ENCODE assay signal across 8 mouse cellular contexts in genomic region chr19:12797071-12797470, GRCm38 (mm10). TPM values are rescaled to one million over a fixed set of nuclear protein-coding genes. Genes with fewer than 3 reads are reported as not detected.
A peak's percentile ranks its signal among the peaks of the same experiment; 100 is the strongest.
DNase-seq lines count a peak whose midpoint lies in the region; ATAC-seq and TF ChIP-seq lines count a peak whose summit lies in the region.

No protein-coding gene starts in this region.

- H3K4me2 ChIP-seq in embryonic facial prominence, embryonic 14.5 days (ENCODE audit: low read depth, low read length): peak overlapping the region; percentile 67
- H3K4me2 ChIP-seq in intestine, embryonic 14.5 days (ENCODE audit: low read length): peak overlapping the region; percentile 82
- H3K4me2 ChIP-seq in lung, embryonic 14.5 days: peak overlapping the region; percentile 69

- DNase-seq in gastrocnemius, adult 18-20 months (ENCODE audit: low spot score): peak; percentile 42
- no peak for DNase-seq in gastrocnemius, postnatal 4 days (ENCODE audit: low spot score in 2 of 2)
- DNase-seq in G1E (ENCODE audit: low spot score): no peak
- peak; percentile 80 for DNase-seq in embryonic facial prominence, embryonic 14.5 days (ENCODE audit: low spot score)
- no peak for DNase-seq in intestine, embryonic 14.5 days (ENCODE audit: low spot score)
- peak; percentile 80 for DNase-seq in lung, embryonic 14.5 days
- peak; percentile 54 for DNase-seq in splenic B cell, adult 2 months (ENCODE audit: low read depth, low spot score)
- DNase-seq in spleen, postnatal 4 days (ENCODE audit: low spot score in 2 of 2): no peak

- no peaks in the 10 kb centered on the region for H3K9me3 ChIP-seq in G1E (replicated peaks)
- no peaks in the 10 kb centered on the region for H3K9me3 ChIP-seq in embryonic facial prominence, embryonic 14.5 days (ENCODE audit: control insufficient read depth, low read length)
- H3K9me3 ChIP-seq in intestine, embryonic 14.5 days (ENCODE audit: control insufficient read depth, low read length): no peaks in the 10 kb centered on the region
- no peaks in the 10 kb centered on the region for H3K9me3 ChIP-seq in lung, embryonic 14.5 days (ENCODE audit: low read depth, low read length)

- peak overlapping the region; percentile 68 for H3K9ac ChIP-seq in embryonic facial prominence, embryonic 14.5 days (ENCODE audit: low read depth, low read length)
- peak overlapping the region; percentile 73 for H3K9ac ChIP-seq in intestine, embryonic 14.5 days (ENCODE audit: low read length)
- H3K9ac ChIP-seq in lung, embryonic 14.5 days: peak overlapping the region; percentile 94

- H3K4me1 ChIP-seq in G1E (ENCODE audit: insufficient read depth, low read depth, low read length): peaks cover 12% of the 10 kb centered on the region
- H3K4me1 ChIP-seq in embryonic facial prominence, embryonic 14.5 days (ENCODE audit: control insufficient read depth, insufficient read depth, low read length): peaks cover 8% of the 10 kb centered on the region; the same call in 1 of the 2 replicates
- peaks cover 8% of the 10 kb centered on the region; the same call in 1 of the 2 replicates for H3K4me1 ChIP-seq in intestine, embryonic 14.5 days (replicated peaks; ENCODE audit: control insufficient read depth, insufficient read depth, low read length)
- no peaks in the 10 kb centered on the region for H3K4me1 ChIP-seq in lung, embryonic 14.5 days (ENCODE audit: insufficient read depth)

- no peaks in the 10 kb centered on the region for H3K27me3 ChIP-seq in G1E (ENCODE audit: insufficient read depth, low read length)
- no peaks in the 10 kb centered on the region for H3K27me3 ChIP-seq in embryonic facial prominence, embryonic 14.5 days (replicated peaks; ENCODE audit: control insufficient read depth, insufficient read depth, low read length)
- H3K27me3 ChIP-seq in intestine, embryonic 14.5 days (replicated peaks; ENCODE audit: control insufficient read depth, insufficient read depth, low read length): no peaks in the 10 kb centered on the region
- H3K27me3 ChIP-seq in lung, embryonic 14.5 days (ENCODE audit: insufficient read depth, low read length): no peaks in the 10 kb centered on the region
- no peaks in the 10 kb centered on the region for H3K27me3 ChIP-seq in splenic B cell, adult 2 months (ENCODE audit: control insufficient read depth, insufficient read depth, low read length, poor library complexity, severe bottlenecking)

- 1% methylated on average over 7 of the region's 7 CpGs for WGBS in embryonic facial prominence, embryonic 14.5 days
- under 1% methylated on average over 7 of the region's 7 CpGs for WGBS in intestine, embryonic 14.5 days
- WGBS in lung, embryonic 14.5 days: under 1% methylated on average over 7 of the region's 7 CpGs

- no peak for ATAC-seq in G1E (ENCODE audit: extremely low read depth, insufficient number of reproducible peaks, low FRiP score, poor library complexity, severe bottlenecking)
- no peak for ATAC-seq in embryonic facial prominence, embryonic 14.5 days (ENCODE audit: low read depth)
- no peak for ATAC-seq in intestine, embryonic 14.5 days (replicated peaks; ENCODE audit: low FRiP score, low TSS enrichment, low read depth)
- no peak for ATAC-seq in lung, embryonic 14.5 days (ENCODE audit: insufficient read depth)

- TF ChIP-seq CTCF in G1E (IDR thresholded peaks at IDR 0.05; ENCODE audit: low read depth, low read length): no peak
- peak; percentile 45 for TF ChIP-seq CTCF in lung, embryonic 14.5 days (IDR thresholded peaks at IDR 0.05; ENCODE audit: low read depth)

- H3K36me3 ChIP-seq in G1E (replicated peaks): no peaks in the 10 kb centered on the region
- no peaks in the 10 kb centered on the region for H3K36me3 ChIP-seq in embryonic facial prominence, embryonic 14.5 days (ENCODE audit: control insufficient read depth, insufficient read depth, low read length)
- H3K36me3 ChIP-seq in intestine, embryonic 14.5 days (ENCODE audit: control insufficient read depth, insufficient read depth, low read length): no peaks in the 10 kb centered on the region
- H3K36me3 ChIP-seq in lung, embryonic 14.5 days (ENCODE audit: insufficient read depth): no peaks in the 10 kb centered on the region
- H3K36me3 ChIP-seq in splenic B cell, adult 2 months (ENCODE audit: control insufficient read depth, insufficient read depth, low read length, poor library complexity, severe bottlenecking): no peaks in the 10 kb centered on the region

- peak overlapping the region; percentile 93 for H3K4me3 ChIP-seq in G1E (ENCODE audit: low read depth, low read length)
- H3K4me3 ChIP-seq in embryonic facial prominence, embryonic 14.5 days (ENCODE audit: low read depth, low read length): peak overlapping the region; percentile 94
- peak overlapping the region; percentile 89 for H3K4me3 ChIP-seq in intestine, embryonic 14.5 days (ENCODE audit: low read depth, low read length)
- peak overlapping the region; percentile 95 for H3K4me3 ChIP-seq in lung, embryonic 14.5 days (ENCODE audit: low read depth, low read length)

- peak overlapping the region; percentile 100 for H3K27ac ChIP-seq in embryonic facial prominence, embryonic 14.5 days (replicated peaks; ENCODE audit: low read depth, low read length)
- peak overlapping the region; percentile 100 for H3K27ac ChIP-seq in intestine, embryonic 14.5 days (ENCODE audit: low read depth)
- peak overlapping the region; percentile 100 for H3K27ac ChIP-seq in lung, embryonic 14.5 days (ENCODE audit: low read depth)

RNA-seq across cellular contexts. Expression of gene Lpxn, which starts 1.1 kb away (rescaled TPM):
- under 1 TPM; 0.25 to 0.38 TPM for total RNA-seq in gastrocnemius, adult 18-20 months (2021)
- 1 to 10 TPM; 1.5 to 1.9 TPM for total RNA-seq in gastrocnemius, postnatal 4 days (2021)
- 0.68 and 2.1 TPM in 2 replicates for total RNA-seq in G1E (2014; fragmentation: Nextera tagmentation)
- total RNA-seq in G1E (2017): 2.5 and 3.5 TPM in 2 replicates
- polyA plus RNA-seq in G1E (2012): 0.03 TPM in 1 of 2 replicates, not detected in the other
- 4.2 and 4.6 TPM in 2 replicates for polyA plus RNA-seq in embryonic facial prominence, embryonic 14.5 days (2014; fragmentation: Nextera tagmentation; extraction: Ambion mirVana)
- polyA plus RNA-seq in intestine, embryonic 14.5 days (2014; fragmentation: Nextera tagmentation; extraction: Ambion mirVana): 2.3 TPM in 2 replicates
- 1.2 and 1.4 TPM in 2 replicates for polyA plus RNA-seq in lung, embryonic 14.5 days (2014; fragmentation: Nextera tagmentation; extraction: Ambion mirVana)

RNA-seq across cellular contexts. Expression of gene Zfp91, which starts 1.1 kb away (rescaled TPM):
- 100 to 1,000 TPM; 131 to 144 TPM for total RNA-seq in gastrocnemius, adult 18-20 months (2021)
- 10 to 100 TPM; 62.2 to 71.0 TPM for total RNA-seq in gastrocnemius, postnatal 4 days (2021)
- total RNA-seq in G1E (2014; fragmentation: Nextera tagmentation): 90.3 and 97.4 TPM in 2 replicates
- total RNA-seq in G1E (2017): 112 and 117 TPM in 2 replicates
- polyA plus RNA-seq in G1E (2012): 26.5 and 36.0 TPM in 2 replicates
- polyA plus RNA-seq in embryonic facial prominence, embryonic 14.5 days (2014; fragmentation: Nextera tagmentation; extraction: Ambion mirVana): 8.9 and 10.1 TPM in 2 replicates
- 9.1 and 10.4 TPM in 2 replicates for polyA plus RNA-seq in intestine, embryonic 14.5 days (2014; fragmentation: Nextera tagmentation; extraction: Ambion mirVana)
- 10.8 and 11.5 TPM in 2 replicates for polyA plus RNA-seq in lung, embryonic 14.5 days (2014; fragmentation: Nextera tagmentation; extraction: Ambion mirVana)

RNA-seq across cellular contexts. Expression of gene Cntf, which starts 31.6 kb away (rescaled TPM):
- total RNA-seq in gastrocnemius, adult 18-20 months (2021): 1 to 10 TPM; 1.8 to 2.0 TPM
- total RNA-seq in gastrocnemius, postnatal 4 days (2021): 1 to 10 TPM; 2.6 to 3.8 TPM
- 7.4 TPM in 1 of 2 replicates, not detected in the other for total RNA-seq in G1E (2014; fragmentation: Nextera tagmentation)
- 3.0 and 4.0 TPM in 2 replicates for total RNA-seq in G1E (2017)
- 0.06 and 0.10 TPM in 2 replicates for polyA plus RNA-seq in G1E (2012)
- polyA plus RNA-seq in embryonic facial prominence, embryonic 14.5 days (2014; fragmentation: Nextera tagmentation; extraction: Ambion mirVana): 0.29 and 0.81 TPM in 2 replicates
- polyA plus RNA-seq in intestine, embryonic 14.5 days (2014; fragmentation: Nextera tagmentation; extraction: Ambion mirVana): 0.77 TPM in 1 of 2 replicates, not detected in the other
- polyA plus RNA-seq in lung, embryonic 14.5 days (2014; fragmentation: Nextera tagmentation; extraction: Ambion mirVana): 0.55 TPM in 2 replicates

RNA-seq across cellular contexts. Expression of gene Gm5244, which starts 49.4 kb away (rescaled TPM):
- total RNA-seq in gastrocnemius, adult 18-20 months (2021): not detected
- total RNA-seq in gastrocnemius, postnatal 4 days (2021): not detected
- total RNA-seq in G1E (2014; fragmentation: Nextera tagmentation): not detected in 2 replicates
- not detected in 2 replicates for total RNA-seq in G1E (2017)
- not detected in 2 replicates for polyA plus RNA-seq in G1E (2012)
- polyA plus RNA-seq in embryonic facial prominence, embryonic 14.5 days (2014; fragmentation: Nextera tagmentation; extraction: Ambion mirVana): not detected in 2 replicates
- polyA plus RNA-seq in intestine, embryonic 14.5 days (2014; fragmentation: Nextera tagmentation; extraction: Ambion mirVana): not detected in 2 replicates
- polyA plus RNA-seq in lung, embryonic 14.5 days (2014; fragmentation: Nextera tagmentation; extraction: Ambion mirVana): not detected in 2 replicates

Comparison
In these comparisons a context has a peak if more than half of its experiments do, and no peak if none do; other contexts are left out.
1. DNase-seq: peak in gastrocnemius, adult 18-20 months (single experiment), embryonic facial prominence, embryonic 14.5 days (single experiment), lung, embryonic 14.5 days (single experiment) and splenic B cell, adult 2 months (single experiment); none in gastrocnemius, postnatal 4 days (0 of 2), G1E (single experiment), intestine, embryonic 14.5 days (single experiment) and spleen, postnatal 4 days (0 of 2).
2. Peak in every context shown above with its lines, with median percentiles within 50 percentile points of each other: H3K4me3 ChIP-seq, H3K27ac ChIP-seq, H3K4me2 ChIP-seq and H3K9ac ChIP-seq.